Mouse (Mus musculus) inflammation-experienced regulatory T-cells, adult 6 months (primary cell): ENCODE data around the gene Hhat. TPM values are rescaled to one million over a fixed set of nuclear protein-coding genes. Genes with fewer than 3 reads are reported as not detected.

Experiments
- ATAC-seq: one replicate; pipeline ENCODE4 v1.8.0; 2017
- polyA plus RNA-seq, 3 experiments: library from polyadenylated mRNA; unstranded; fragments of 100-300 nt; shearing (Covaris generic); gene quantifications; one replicate each; pipeline ENCODE4 v1.2.1; 2017

Gene Hhat
- polyA plus RNA-seq, 3 experiments from 2014 or later, result 0.84 to 2.9 (median 2.8) TPM

- ATAC-seq, result no peak
Measured at GRCm38 (mm10) chr1:192784374-192784773, 13.4 kb upstream of the Hhat start.

DNA sequence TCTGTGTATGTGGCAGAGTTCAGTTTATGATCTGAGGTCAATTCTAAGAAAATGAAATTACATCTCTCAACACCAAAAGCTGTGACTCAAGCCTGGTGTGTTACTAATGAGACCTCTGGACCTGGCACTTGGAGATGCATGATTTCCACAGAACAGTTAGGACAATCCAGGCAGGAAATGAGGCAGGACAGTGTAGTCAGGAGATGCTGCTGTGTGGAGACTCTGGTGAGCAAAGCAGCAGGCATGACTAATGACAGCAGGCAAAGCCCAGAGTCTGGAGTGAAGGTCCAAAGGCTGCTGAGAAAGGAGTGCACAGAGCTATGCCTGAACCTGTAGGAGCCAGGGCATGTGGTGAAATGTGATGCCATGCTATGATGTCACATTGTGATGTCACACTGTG lies 10.2 kb upstream of the Hhat start:
- no peak for ATAC-seq

GRCm38 (mm10) chr1:192778869-192779514 lies 8.0 kb upstream of the Hhat start:
- no peak for ATAC-seq

DNA sequence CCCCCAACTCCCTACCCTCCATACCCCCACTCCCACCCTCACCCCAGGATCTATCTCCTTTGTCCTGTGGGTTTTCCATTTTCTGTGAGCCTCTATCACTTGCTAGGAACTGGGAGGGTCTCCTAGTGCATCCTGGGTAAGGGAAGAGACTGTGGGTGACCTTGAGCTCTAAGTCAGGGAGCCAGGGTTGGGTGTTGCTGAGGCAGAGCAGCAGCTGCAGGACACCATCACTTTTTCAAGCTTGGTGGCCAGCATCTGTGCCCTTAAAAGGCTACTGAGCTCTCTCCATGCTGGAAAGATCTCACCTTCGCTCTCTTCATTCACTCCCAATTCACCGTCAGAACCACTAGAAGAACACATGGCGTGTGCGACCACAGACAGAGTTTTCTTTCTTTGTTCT lies 7.2 kb upstream of the Hhat start:
- ATAC-seq, result no peak

DNA sequence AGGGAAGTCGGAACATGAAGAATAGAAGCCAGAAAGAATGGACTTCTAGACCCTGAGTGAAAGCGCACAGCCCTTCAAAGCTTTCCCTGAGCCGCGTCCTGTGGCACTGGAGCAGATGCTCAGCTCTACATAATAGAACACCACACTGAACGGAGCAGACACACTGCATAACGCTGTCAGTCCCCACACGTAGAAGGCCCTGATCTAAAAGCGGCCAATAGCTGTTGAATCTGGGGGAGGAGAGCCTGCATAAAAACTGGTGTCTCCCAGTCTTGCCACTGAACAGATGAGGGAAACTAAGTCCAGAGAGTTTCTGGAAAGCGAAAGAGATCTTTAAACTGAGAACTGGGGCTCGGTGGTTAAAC lies 911 bp downstream of the Hhat start:
- ATAC-seq, result peak; percentile 41

DNA sequence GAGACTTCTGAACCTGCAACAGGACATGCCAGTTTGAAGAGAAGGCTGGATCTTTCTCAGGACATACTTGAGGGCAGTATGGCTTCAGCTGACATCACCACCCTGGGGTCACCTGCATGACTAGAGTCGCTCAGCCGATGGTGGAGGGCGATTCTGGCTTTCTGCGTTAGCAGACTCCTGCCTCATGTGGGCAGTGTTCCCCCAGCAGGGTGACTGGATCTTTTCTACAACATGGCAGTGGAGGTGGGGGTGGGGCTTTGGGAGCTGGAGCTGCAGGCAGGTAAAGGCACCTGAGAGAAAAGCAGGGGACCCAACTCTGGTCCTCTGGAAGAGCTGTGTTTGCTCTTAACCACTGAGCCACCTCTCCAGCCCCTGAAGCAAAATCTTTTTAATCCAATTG lies 5.5 kb downstream of the Hhat start:
- ATAC-seq, result no peak

GRCm38 (mm10) chr1:192764547-192764946 lies 6.5 kb downstream of the Hhat start:
- ATAC-seq, result no peak

GRCm38 (mm10) chr1:192762946-192763933 lies 7.8 kb downstream of the Hhat start:
- peak; percentile 94 for ATAC-seq

DNA sequence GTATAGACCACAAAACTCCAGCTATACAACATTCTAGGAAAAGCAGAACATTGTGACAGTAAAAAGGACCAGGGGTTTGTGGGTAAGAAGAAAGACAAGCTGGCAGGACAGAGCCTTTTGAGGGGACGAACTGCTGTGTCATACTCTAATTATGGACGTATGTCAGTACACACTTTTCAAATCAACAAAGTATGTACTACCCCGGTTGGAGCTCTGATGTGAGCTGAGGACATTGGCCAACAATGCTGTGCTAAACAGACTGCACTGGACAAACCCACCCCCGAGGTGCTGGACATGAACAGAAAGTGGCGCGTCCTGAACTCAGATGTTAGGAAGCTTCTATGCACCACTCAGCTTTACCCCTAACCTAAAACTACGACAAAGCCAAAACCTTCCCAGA lies 14.3 kb downstream of the Hhat start:
- ATAC-seq, result no peak

GRCm38 (mm10) chr1:192755685-192756606 lies 15.1 kb downstream of the Hhat start:
- no peak for ATAC-seq

DNA sequence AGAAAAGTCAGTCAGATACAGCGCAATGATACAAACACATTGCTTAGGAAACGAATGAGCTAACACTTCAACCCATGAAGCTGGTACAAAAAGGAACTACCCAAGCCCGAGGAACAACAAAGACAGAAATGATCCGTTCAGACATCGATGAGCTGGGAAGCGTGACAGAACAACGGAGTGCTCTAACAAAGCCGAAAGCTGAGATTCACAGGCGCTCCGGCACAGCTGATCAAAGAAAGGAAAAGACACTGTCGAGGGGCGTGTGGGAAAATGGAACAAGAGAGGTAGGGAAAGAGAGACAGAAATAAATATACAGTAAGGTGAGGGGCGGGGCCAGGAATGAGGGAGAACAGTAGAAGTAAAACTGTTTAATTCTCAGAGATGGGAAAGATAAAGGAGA lies 15.8 kb downstream of the Hhat start:
- no peak for ATAC-seq

- ATAC-seq, result no peak
Measured at GRCm38 (mm10) chr1:192754268-192754667, 16.8 kb downstream of the Hhat start.

- peak; percentile 75 for ATAC-seq
Measured at GRCm38 (mm10) chr1:192752659-192753601, 18.1 kb downstream of the Hhat start.

DNA sequence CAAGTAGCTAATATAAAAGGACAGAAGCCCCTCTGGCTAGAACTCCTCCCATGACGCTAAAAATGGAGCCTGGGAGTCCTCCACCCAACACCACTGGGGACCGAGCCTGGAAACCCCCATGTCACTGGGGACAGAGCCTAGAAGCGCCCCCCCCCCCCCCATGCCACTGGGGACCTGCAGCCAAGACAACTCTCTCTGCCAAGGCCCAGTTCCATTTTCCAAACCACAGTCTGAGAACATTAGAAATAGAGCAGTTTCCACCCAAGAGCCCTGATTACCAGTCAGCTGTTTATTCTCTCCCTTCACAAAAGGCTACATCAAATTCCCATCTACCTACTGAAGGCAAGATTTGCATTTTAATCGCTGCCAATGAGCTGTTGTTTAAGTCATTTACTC lies 21.0 kb downstream of the Hhat start:
- ATAC-seq, result no peak

DNA sequence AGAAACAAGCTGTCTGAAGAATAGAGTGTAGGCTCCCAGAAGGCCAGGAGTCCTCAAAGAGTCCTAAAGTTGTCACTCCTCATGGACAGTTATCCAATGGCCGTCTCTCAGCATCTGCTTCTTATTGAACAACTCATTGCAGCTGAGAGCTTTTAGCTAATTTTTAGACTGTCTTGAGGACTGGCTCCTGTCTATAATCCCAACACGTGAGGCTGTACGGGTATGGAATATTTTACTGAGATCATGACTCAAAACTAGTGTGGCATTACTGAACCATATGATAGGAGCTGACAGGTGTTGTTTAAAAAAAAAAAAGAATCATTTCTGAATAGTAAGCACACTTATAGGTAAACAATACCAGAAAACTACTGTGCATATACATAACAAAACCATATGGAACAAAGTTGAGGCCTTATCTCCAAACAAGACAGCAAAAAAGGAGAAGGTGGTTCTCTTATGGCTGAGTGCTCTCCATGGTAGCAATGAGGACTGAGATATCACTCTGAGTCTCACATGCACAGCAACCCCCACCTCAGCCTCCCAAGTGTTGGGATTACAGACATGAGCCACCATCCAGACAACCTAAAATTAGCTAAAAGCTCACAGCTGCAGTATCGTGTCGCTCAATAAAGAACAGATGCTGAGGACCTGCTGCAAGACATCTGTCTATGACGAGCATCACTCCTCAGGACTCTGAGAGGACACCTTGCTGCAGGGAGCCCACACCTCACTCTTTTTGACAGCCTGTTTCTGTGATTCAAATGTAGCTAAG lies 21.6 kb downstream of the Hhat start:
- ATAC-seq, result no peak

- ATAC-seq, result no peak
Measured at GRCm38 (mm10) chr1:192746201-192746600, 24.8 kb downstream of the Hhat start.

DNA sequence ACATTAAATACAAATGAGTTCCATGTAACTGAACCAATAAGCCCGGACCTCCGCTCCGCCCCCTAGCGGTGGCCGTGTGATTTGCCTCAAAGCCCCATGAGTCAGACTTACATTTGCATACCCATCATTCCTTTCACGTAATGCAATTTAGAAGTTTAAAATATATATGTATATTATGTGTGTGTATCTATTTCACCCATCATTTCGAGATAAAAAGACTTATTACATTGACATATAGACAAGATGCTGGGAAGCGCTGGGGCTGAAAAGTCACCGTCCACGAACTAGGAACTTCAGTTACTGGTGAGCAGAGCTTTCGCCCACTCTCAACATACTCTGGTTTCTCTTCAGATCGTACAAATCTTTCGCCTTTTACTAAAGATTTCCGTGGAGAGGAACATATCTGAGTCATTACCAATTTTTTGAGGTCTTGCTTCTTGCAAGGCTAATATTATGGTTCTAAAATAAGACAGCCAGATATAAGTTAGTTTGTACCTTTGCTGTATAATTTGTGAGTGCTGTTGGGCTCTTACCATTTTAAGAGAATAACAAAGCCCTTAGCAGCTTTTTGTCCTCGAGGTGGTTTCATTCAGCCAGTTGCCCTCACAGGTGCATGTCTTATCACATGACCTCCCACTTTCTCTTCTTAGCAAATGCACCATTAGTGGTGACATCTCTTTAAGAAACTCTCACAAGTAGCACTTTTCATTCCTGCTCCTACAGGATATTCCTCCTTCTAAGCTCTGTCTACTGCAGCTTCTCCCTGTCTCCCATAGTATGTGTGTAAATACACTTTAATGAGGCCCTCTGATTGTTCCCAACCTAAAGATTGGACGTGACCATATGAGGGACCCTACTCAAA lies 25.6 kb downstream of the Hhat start:
- peak; percentile 66 for ATAC-seq

- ATAC-seq, result no peak
Measured at GRCm38 (mm10) chr1:192744880-192745239, 26.2 kb downstream of the Hhat start.

DNA sequence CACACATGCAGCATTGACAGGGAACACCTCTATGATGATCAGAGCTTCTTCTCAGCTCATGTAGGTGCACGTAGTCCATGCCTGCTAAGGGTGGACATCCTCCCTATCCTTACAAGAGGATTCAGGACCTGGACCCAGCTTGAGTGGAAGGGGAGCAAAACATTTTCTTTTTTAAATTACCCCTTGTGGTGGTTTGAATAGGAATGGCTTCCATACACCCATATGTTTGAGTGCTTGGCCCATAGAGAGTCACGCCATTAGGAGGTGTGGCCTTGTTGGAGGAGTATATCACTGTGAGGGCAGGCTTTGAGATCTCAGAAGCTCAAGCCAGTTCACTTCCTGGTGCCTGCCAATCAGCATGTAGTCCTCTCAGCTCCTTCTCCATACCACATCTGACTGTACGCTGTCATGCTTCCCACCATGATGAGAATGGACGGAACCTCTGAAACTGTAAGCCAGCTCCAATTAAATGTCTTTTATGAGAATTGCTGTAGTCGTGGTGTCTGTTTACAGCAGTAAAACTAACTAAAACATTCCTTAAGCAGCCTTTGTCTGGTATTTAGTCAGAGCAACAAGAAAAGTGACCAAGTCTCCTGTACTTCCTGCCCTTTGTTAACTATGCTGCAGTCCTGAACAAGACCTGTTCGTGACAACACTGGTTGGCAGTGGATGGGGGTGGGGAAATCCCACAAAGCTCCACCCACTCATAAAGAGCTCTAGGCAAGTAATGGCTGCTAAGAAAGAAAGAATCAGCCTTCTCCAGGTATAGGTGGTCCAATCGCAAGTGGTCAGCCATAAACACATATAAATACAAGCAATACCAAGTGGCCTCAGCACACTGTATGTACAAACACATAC lies 28.4 kb downstream of the Hhat start:
- ATAC-seq, result peak; percentile 51
